Mouse (Mus musculus) heart, postnatal 36 days (tissue): ENCODE measurements around the gene 4930430A15Rik. TPM values are rescaled to one million over a fixed set of nuclear protein-coding genes. Genes with fewer than 3 reads are reported as not detected.

ENCODE experiments used
- DNase-seq, 2 experiments: peaks; one replicate each; pipeline ENCODE4 v3.0.0; 2021 to 2022
- intact Hi-C: fragments of 180-260 bp; cut with DNase I; formaldehyde crosslinking; loops from one replicate; pipeline ENCODE4 v1.15.1; 2025
- total RNA-seq, 2 experiments: library from RNA; stranded (reverse); gene quantifications; 2 replicates each; pipeline ENCODE4 v1.2.3; 2021

Gene 4930430A15Rik
- not detected for total RNA-seq

- intact Hi-C loops: no loop called here
These were observed at the start of gene 4930430A15Rik for GRCm38 (mm10) chr2:111229502-111229901. TSS of gene 4930430A15Rik (minus strand) at chr2:111229602.

GRCm38 (mm10) chr2:111274006-111274405 lies 44.6 kb upstream of the 4930430A15Rik start, which contains the start of gene Olfr1277:
TSS of gene Olfr1277 (minus strand) at chr2:111274106.
- intact Hi-C loops: no loop called here
- DNase-seq: no peak

More at GRCm38 (mm10) chr2:111229502-111229901, at the start of gene 4930430A15Rik:
- no peak for DNase-seq

GRCm38 (mm10) chr2:111254216-111254615 lies 24.8 kb upstream of the 4930430A15Rik start, which contains the start of gene Olfr1276:
TSS of gene Olfr1276 (plus strand) at chr2:111254516.
- intact Hi-C loops: no loop called here
- DNase-seq: no peak

- intact Hi-C loops: no loop called here
- no peak for DNase-seq
These were observed 5.8 kb upstream of the 4930430A15Rik start, which contains the start of gene Olfr1275 for GRCm38 (mm10) chr2:111235186-111235585. TSS of gene Olfr1275 (minus strand) at chr2:111235286.

- no peak for DNase-seq
- intact Hi-C loops: no loop called here
These were observed 47.3 kb downstream of the 4930430A15Rik start for GRCm38 (mm10) chr2:111182068-111182467.

- no peak for DNase-seq
- intact Hi-C loops: no loop called here
These were observed 76.6 kb downstream of the 4930430A15Rik start, which contains the start of gene Gm15130 for GRCm38 (mm10) chr2:111152836-111153235. TSS of gene Gm15130 (minus strand) at chr2:111152936.

- intact Hi-C loops: no loop called here
- no peak for DNase-seq
These were observed 93.7 kb downstream of the 4930430A15Rik start for GRCm38 (mm10) chr2:111135739-111136138.

Other genes with a start within 250 kb of the 4930430A15Rik start
- gene Gm13941, start 123.6 kb downstream of the 4930430A15Rik start, total RNA-seq: not detected
- not detected for gene Gm15130, start 76.7 kb downstream of the 4930430A15Rik start, total RNA-seq
- gene Olfr1275, start 5.7 kb upstream of the 4930430A15Rik start, total RNA-seq: not detected
- gene Olfr1276, start 24.9 kb upstream of the 4930430A15Rik start, total RNA-seq: not detected
- not detected for gene Olfr1277, start 44.5 kb upstream of the 4930430A15Rik start, total RNA-seq
- gene Olfr1278, start 60.5 kb upstream of the 4930430A15Rik start, total RNA-seq: not detected
- gene Olfr1279, start 71.0 kb upstream of the 4930430A15Rik start, total RNA-seq: not detected
- gene Olfr1280, start 84.4 kb upstream of the 4930430A15Rik start, total RNA-seq: not detected
- gene Olfr1281, start 96.9 kb upstream of the 4930430A15Rik start, total RNA-seq: not detected
- not detected for gene Olfr1282, start 106.5 kb upstream of the 4930430A15Rik start, total RNA-seq
- gene Olfr1283, start 137.2 kb upstream of the 4930430A15Rik start, total RNA-seq: not detected
- not detected for gene Olfr1284, start 145.9 kb upstream of the 4930430A15Rik start, total RNA-seq
- not detected for gene Olfr1286, start 193.5 kb upstream of the 4930430A15Rik start, total RNA-seq
- gene Olfr1287, start 219.5 kb upstream of the 4930430A15Rik start, total RNA-seq: not detected
- gene Olfr1288, start 244.5 kb upstream of the 4930430A15Rik start, total RNA-seq: not detected